Comparison of ENCODE assay signal across 12 mouse cellular contexts in the genomic region with DNA sequence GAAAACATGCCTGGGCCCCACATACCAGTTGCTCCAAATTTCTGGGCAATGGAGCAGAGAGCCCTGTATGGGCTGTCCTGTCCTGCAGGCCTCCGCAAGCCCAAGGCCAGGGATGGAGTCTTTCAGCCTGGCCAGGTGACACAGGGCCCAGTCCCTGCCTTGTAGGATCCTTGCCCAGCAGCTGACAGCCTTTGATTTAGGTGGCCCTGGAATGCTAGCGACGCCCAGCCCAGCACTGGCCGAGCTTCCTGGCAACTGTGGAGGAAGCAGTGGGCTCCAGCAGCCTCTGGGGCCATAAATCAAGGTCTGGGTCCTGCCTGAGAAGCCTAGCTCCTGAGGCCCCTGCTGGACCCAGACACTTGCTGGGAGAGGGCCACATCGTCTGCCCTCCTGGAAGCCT. TPM values are rescaled to one million over a fixed set of nuclear protein-coding genes. Genes with fewer than 3 reads are reported as not detected.
A peak's percentile ranks its signal among the peaks of the same experiment; 100 is the strongest.
DNase-seq lines count a peak whose midpoint lies in the region; ATAC-seq lines count a peak whose summit lies in the region.
"Had no signal": no experiment of that assay in that cellular context is flagged by ENCODE, and none has a peak within 500 bp of the region (broad histone marks: within the 10 kb centered on the region; RNA-seq: fewer than 3 reads in every experiment).

No protein-coding gene starts in this region.

- H3K4me2 ChIP-seq in heart, embryonic 11.5 days: no peak overlapping the region
- no peak overlapping the region for H3K4me2 ChIP-seq in limb, embryonic 15.5 days
- H3K4me2 ChIP-seq: hindbrain, embryonic 12.5 days; liver, embryonic 12.5 days had no signal

- H3K36me3 ChIP-seq in heart, embryonic 11.5 days (ENCODE audit: control insufficient read depth, insufficient read depth, low read length): peaks cover 12% of the 10 kb centered on the region
- peaks cover 26% of the 10 kb centered on the region for H3K36me3 ChIP-seq in limb, embryonic 15.5 days
- peaks cover 50% of the 10 kb centered on the region for H3K36me3 ChIP-seq in midbrain, embryonic 10.5 days

- WGBS in heart, embryonic 11.5 days (ENCODE audit: insufficient replicate concordance): 87% methylated on average over 5 of the region's 5 CpGs
- WGBS in limb, embryonic 15.5 days: 34% methylated on average over 5 of the region's 5 CpGs
- 91% methylated on average over 5 of the region's 5 CpGs for WGBS in midbrain, embryonic 10.5 days

- H3K4me1 ChIP-seq in heart, embryonic 11.5 days (ENCODE audit: control insufficient read depth, insufficient read depth, low read length): peaks cover 23% of the 10 kb centered on the region
- peaks cover 72% of the 10 kb centered on the region for H3K4me1 ChIP-seq in limb, embryonic 15.5 days
- H3K4me1 ChIP-seq in midbrain, embryonic 10.5 days: peaks cover 35% of the 10 kb centered on the region

- H3K27ac ChIP-seq in heart, embryonic 11.5 days (ENCODE audit: low read depth, low read length): no peak overlapping the region
- H3K27ac ChIP-seq in limb, embryonic 15.5 days: peak overlapping the region; percentile 12
- H3K27ac ChIP-seq in midbrain, embryonic 10.5 days (replicated peaks): no peak overlapping the region
- H3K27ac ChIP-seq: hindbrain, embryonic 12.5 days; liver, embryonic 12.5 days had no signal

- DNase-seq in heart, postnatal 14 days: no peak
- peak; percentile 79 for DNase-seq in adrenal gland, postnatal 14 days
- peak; percentile 60 for DNase-seq in kidney, adult 9 months
- DNase-seq in midbrain, embryonic 10.5 days (ENCODE audit: low spot score): no peak
- DNase-seq: layer of hippocampus, adult 9-11 months had no signal

- 0 out of 2 replicates have a peak overlapping the region, but pooled peaks have one; percentile 28 for H3K9ac ChIP-seq in heart, embryonic 11.5 days (ENCODE audit: low read depth, low read length)
- no peak overlapping the region for H3K9ac ChIP-seq in limb, embryonic 15.5 days
- H3K9ac ChIP-seq: hindbrain, embryonic 12.5 days; liver, embryonic 12.5 days had no signal

- no peaks in the 10 kb centered on the region for H3K27me3 ChIP-seq in heart, embryonic 11.5 days (ENCODE audit: control insufficient read depth, insufficient read depth, low read length)
- no peaks in the 10 kb centered on the region for H3K27me3 ChIP-seq in limb, embryonic 15.5 days
- H3K27me3 ChIP-seq in midbrain, embryonic 10.5 days (ENCODE audit: low read depth, poor library complexity, severe bottlenecking): no peaks in the 10 kb centered on the region
- H3K27me3 ChIP-seq: hindbrain, embryonic 12.5 days had no signal

- intact Hi-C loops in heart, postnatal 14 days (cut with DNase I): no loop called here

- ATAC-seq in heart, embryonic 11.5 days (replicated peaks; ENCODE audit: insufficient number of reproducible peaks, low FRiP score, low TSS enrichment): no peak
- ATAC-seq in limb, embryonic 15.5 days (ENCODE audit: insufficient number of reproducible peaks, low FRiP score, low TSS enrichment, low read depth): no peak
- no peak for ATAC-seq in inflammation-experienced regulatory T-cells, adult 6 months
- no peak for ATAC-seq in granulocyte monocyte progenitor cell, adult 5-6 weeks (replicated peaks; ENCODE audit: poor library complexity, severe bottlenecking)
- ATAC-seq: liver, embryonic 12.5 days had no signal

- no peaks in the 10 kb centered on the region for H3K9me3 ChIP-seq in heart, embryonic 11.5 days (replicated peaks; ENCODE audit: control insufficient read depth, low read length)
- no peaks in the 10 kb centered on the region for H3K9me3 ChIP-seq in limb, embryonic 15.5 days
- H3K9me3 ChIP-seq in midbrain, embryonic 10.5 days (replicated peaks): no peaks in the 10 kb centered on the region
- H3K9me3 ChIP-seq: liver, embryonic 12.5 days had no signal

- H3K4me3 ChIP-seq in heart, embryonic 11.5 days (ENCODE audit: low read depth, low read length): no peak overlapping the region
- no peak overlapping the region for H3K4me3 ChIP-seq in limb, embryonic 15.5 days
- no peak overlapping the region for H3K4me3 ChIP-seq in midbrain, embryonic 10.5 days
- H3K4me3 ChIP-seq: hindbrain, embryonic 12.5 days; liver, embryonic 12.5 days had no signal

RNA-seq across cellular contexts. Expression of gene Vmac, which starts 4.6 kb away (rescaled TPM):
- 11.9 and 13.4 TPM in 2 replicates for polyA plus RNA-seq in heart, embryonic 11.5 days (2014; fragmentation: Nextera tagmentation; extraction: Ambion mirVana)
- total RNA-seq in heart, postnatal 14 days (2021): 1 to 10 TPM; 5.3 to 7.6 TPM
- 22.3 and 23.9 TPM in 2 replicates for total RNA-seq in adrenal gland, postnatal 14 days (2021)
- polyA plus RNA-seq in limb, embryonic 15.5 days (2015; fragmentation: Nextera tagmentation; extraction: Ambion mirVana): 18.1 and 18.2 TPM in 2 replicates
- 1 to 10 TPM; 3.1 to 7.4 (median 3.8) TPM for polyA plus RNA-seq in inflammation-experienced regulatory T-cells, adult 6 months (2017; shearing (Covaris generic))
- polyA plus RNA-seq in midbrain, embryonic 10.5 days (2016; fragmentation: Nextera tagmentation; extraction: Ambion mirVana): 12.0 and 16.5 TPM in 2 replicates
- 5.3 and 9.1 TPM in 2 replicates for total RNA-seq in granulocyte monocyte progenitor cell, adult 5-6 weeks (2014; fragmentation: Nextera tagmentation)
- total RNA-seq in granulocyte monocyte progenitor cell, adult 5-6 weeks (2017): 3.7 and 9.1 TPM in 2 replicates

RNA-seq across cellular contexts. Expression of gene Ndufa11, which starts 4.9 kb away (rescaled TPM):
- 651 and 677 TPM in 2 replicates for polyA plus RNA-seq in heart, embryonic 11.5 days (2014; fragmentation: Nextera tagmentation; extraction: Ambion mirVana)
- total RNA-seq in heart, postnatal 14 days (2021): 100 to 1,000 TPM; 796 to 811 TPM
- 382 and 386 TPM in 2 replicates for total RNA-seq in adrenal gland, postnatal 14 days (2021)
- polyA plus RNA-seq in limb, embryonic 15.5 days (2015; fragmentation: Nextera tagmentation; extraction: Ambion mirVana): 370 and 405 TPM in 2 replicates
- polyA plus RNA-seq in inflammation-experienced regulatory T-cells, adult 6 months (2017; shearing (Covaris generic)): 100 to 1,000 TPM; 216 to 257 (median 247) TPM
- polyA plus RNA-seq in midbrain, embryonic 10.5 days (2016; fragmentation: Nextera tagmentation; extraction: Ambion mirVana): 385 and 393 TPM in 2 replicates
- total RNA-seq in granulocyte monocyte progenitor cell, adult 5-6 weeks (2014; fragmentation: Nextera tagmentation): 134 and 201 TPM in 2 replicates
- 99.5 and 106 TPM in 2 replicates for total RNA-seq in granulocyte monocyte progenitor cell, adult 5-6 weeks (2017)

RNA-seq across cellular contexts. Expression of gene Nrtn, which starts 34.9 kb away (rescaled TPM):
- polyA plus RNA-seq in heart, embryonic 11.5 days (2014; fragmentation: Nextera tagmentation; extraction: Ambion mirVana): 4.6 and 5.2 TPM in 2 replicates
- 10 to 100 TPM; 19.7 to 20.0 TPM for total RNA-seq in heart, postnatal 14 days (2021)
- 4.5 and 4.8 TPM in 2 replicates for total RNA-seq in adrenal gland, postnatal 14 days (2021)
- 15.2 and 20.5 TPM in 2 replicates for polyA plus RNA-seq in limb, embryonic 15.5 days (2015; fragmentation: Nextera tagmentation; extraction: Ambion mirVana)
- not detected for polyA plus RNA-seq in inflammation-experienced regulatory T-cells, adult 6 months (2017; shearing (Covaris generic))
- polyA plus RNA-seq in midbrain, embryonic 10.5 days (2016; fragmentation: Nextera tagmentation; extraction: Ambion mirVana): 4.1 and 5.6 TPM in 2 replicates
- total RNA-seq in granulocyte monocyte progenitor cell, adult 5-6 weeks (2014; fragmentation: Nextera tagmentation): not detected in 2 replicates
- not detected in 2 replicates for total RNA-seq in granulocyte monocyte progenitor cell, adult 5-6 weeks (2017)
- total RNA-seq: megakaryocyte-erythroid progenitor cell, adult 5-6 weeks had no signal

RNA-seq across cellular contexts. Expression of gene Dus3l, which starts 42.1 kb away (rescaled TPM):
- 28.4 and 32.1 TPM in 2 replicates for polyA plus RNA-seq in heart, embryonic 11.5 days (2014; fragmentation: Nextera tagmentation; extraction: Ambion mirVana)
- 10 to 100 TPM; 19.6 to 21.6 TPM for total RNA-seq in heart, postnatal 14 days (2021)
- 29.1 and 37.2 TPM in 2 replicates for total RNA-seq in adrenal gland, postnatal 14 days (2021)
- polyA plus RNA-seq in limb, embryonic 15.5 days (2015; fragmentation: Nextera tagmentation; extraction: Ambion mirVana): 43.9 and 45.5 TPM in 2 replicates
- 10 to 100 TPM; 16.2 to 34.6 (median 34.0) TPM for polyA plus RNA-seq in inflammation-experienced regulatory T-cells, adult 6 months (2017; shearing (Covaris generic))
- 44.7 and 45.6 TPM in 2 replicates for polyA plus RNA-seq in midbrain, embryonic 10.5 days (2016; fragmentation: Nextera tagmentation; extraction: Ambion mirVana)
- 20.5 and 22.8 TPM in 2 replicates for total RNA-seq in granulocyte monocyte progenitor cell, adult 5-6 weeks (2014; fragmentation: Nextera tagmentation)
- 18.2 and 21.8 TPM in 2 replicates for total RNA-seq in granulocyte monocyte progenitor cell, adult 5-6 weeks (2017)

RNA-seq across cellular contexts. Expression of gene Prr22, which starts 47.6 kb away (rescaled TPM):
- polyA plus RNA-seq in heart, embryonic 11.5 days (2014; fragmentation: Nextera tagmentation; extraction: Ambion mirVana): 0.97 and 1.0 TPM in 2 replicates
- under 1 TPM; 0.48 to 0.49 TPM for total RNA-seq in heart, postnatal 14 days (2021)
- 0.30 and 1.0 TPM in 2 replicates for total RNA-seq in adrenal gland, postnatal 14 days (2021)
- polyA plus RNA-seq in limb, embryonic 15.5 days (2015; fragmentation: Nextera tagmentation; extraction: Ambion mirVana): 0.72 and 1.00 TPM in 2 replicates
- polyA plus RNA-seq in inflammation-experienced regulatory T-cells, adult 6 months (2017; shearing (Covaris generic)): under 1 TPM; 0.59 to 0.79 (median 0.75) TPM
- polyA plus RNA-seq in midbrain, embryonic 10.5 days (2016; fragmentation: Nextera tagmentation; extraction: Ambion mirVana): 1.5 and 2.2 TPM in 2 replicates
- 0.17 and 2.6 TPM in 2 replicates for total RNA-seq in granulocyte monocyte progenitor cell, adult 5-6 weeks (2014; fragmentation: Nextera tagmentation)
- total RNA-seq in granulocyte monocyte progenitor cell, adult 5-6 weeks (2017): 1.6 and 1.7 TPM in 2 replicates

Comparison
In these comparisons a context has a peak if more than half of its experiments do, and no peak if none do; other contexts are left out.
1. DNase-seq: peak in adrenal gland, postnatal 14 days (single experiment) and kidney, adult 9 months (single experiment); none in heart, postnatal 14 days (0 of 2) and midbrain, embryonic 10.5 days (single experiment).